ENCODE assay signal across 32 mouse cellular contexts in the genomic region with DNA sequence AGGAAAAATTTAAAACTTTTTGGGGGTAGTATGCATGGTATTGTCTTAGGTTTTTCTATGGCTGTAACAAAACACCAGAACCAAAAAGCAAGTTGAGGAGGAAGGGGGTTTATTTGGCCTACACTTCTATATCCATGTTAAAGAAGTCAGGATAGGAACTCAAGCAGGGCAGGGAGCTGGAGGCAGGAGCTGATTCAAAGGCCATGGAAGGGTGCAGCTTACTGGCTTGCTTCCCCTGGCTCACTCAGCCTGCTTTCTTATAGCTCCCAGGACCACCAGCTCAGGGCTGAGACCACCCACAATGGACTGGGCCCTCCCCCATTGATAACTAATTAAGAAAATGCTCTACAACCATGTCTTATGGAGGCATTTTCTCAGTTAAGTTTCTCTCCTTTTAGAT.
"Had no signal": no experiment of that assay in that cellular context is flagged by ENCODE, and none has a peak within 500 bp of the region (broad histone marks: within the 10 kb centered on the region; RNA-seq: fewer than 3 reads in every experiment).

No protein-coding gene starts in this region.

- H3K9me3 ChIP-seq: limb, embryonic 10.5 days; limb, embryonic 12.5 days; limb, embryonic 13.5 days; limb, embryonic 15.5 days; liver, embryonic 12.5 days; liver, embryonic 13.5 days; liver, embryonic 15.5 days; lung, embryonic 15.5 days; megakaryocyte, embryonic 14.5 days; midbrain, embryonic 10.5 days; midbrain, embryonic 12.5 days; midbrain, embryonic 13.5 days; midbrain, embryonic 15.5 days; neural tube, embryonic 12.5 days had no signal

- H3K4me2 ChIP-seq: limb, embryonic 12.5 days; limb, embryonic 13.5 days; limb, embryonic 15.5 days; liver, embryonic 11.5 days; liver, embryonic 12.5 days; liver, embryonic 13.5 days; liver, embryonic 15.5 days; lung, embryonic 14.5 days; lung, embryonic 15.5 days; midbrain, embryonic 11.5 days; midbrain, embryonic 12.5 days; midbrain, embryonic 13.5 days; midbrain, embryonic 15.5 days; neural tube, embryonic 12.5 days had no signal

- H3K27me3 ChIP-seq: limb, embryonic 12.5 days; limb, embryonic 13.5 days; limb, embryonic 15.5 days; liver, embryonic 12.5 days; liver, embryonic 13.5 days; liver, embryonic 15.5 days; lung, embryonic 15.5 days; megakaryocyte, embryonic 14.5 days; midbrain, embryonic 12.5 days; midbrain, embryonic 13.5 days; midbrain, embryonic 15.5 days; neural tube, embryonic 12.5 days had no signal

- H3K27ac ChIP-seq: limb, embryonic 10.5 days; limb, embryonic 12.5 days; limb, embryonic 13.5 days; limb, embryonic 15.5 days; liver, embryonic 12.5 days; liver, embryonic 13.5 days; liver, embryonic 14.5 days; liver, embryonic 15.5 days; lung, embryonic 15.5 days; macrophage; midbrain, embryonic 10.5 days; midbrain, embryonic 12.5 days; midbrain, embryonic 13.5 days; midbrain, embryonic 15.5 days; neural tube, embryonic 12.5 days had no signal

- H3K4me3 ChIP-seq: limb, embryonic 10.5 days; limb, embryonic 12.5 days; limb, embryonic 13.5 days; limb, embryonic 15.5 days; liver, embryonic 12.5 days; liver, embryonic 13.5 days; liver, embryonic 15.5 days; lung, embryonic 15.5 days; megakaryocyte, embryonic 14.5 days; midbrain, embryonic 10.5 days; midbrain, embryonic 12.5 days; midbrain, embryonic 13.5 days; midbrain, embryonic 15.5 days; myocyte; neural tube, embryonic 12.5 days had no signal

- DNase-seq: left cerebral cortex, postnatal 4 days; liver; liver, embryonic 13.5 days; liver, postnatal 0 days; lung, adult 18-20 months; lung, adult 2 months; lung, embryonic 14.5 days; lung, postnatal 10 days; lung, postnatal 14 days; lung, postnatal 36 days; lung, postnatal 4 days; midbrain, embryonic 14.5 days had no signal

- H3K9ac ChIP-seq: limb, embryonic 12.5 days; limb, embryonic 13.5 days; limb, embryonic 15.5 days; liver, embryonic 12.5 days; liver, embryonic 13.5 days; liver, embryonic 14.5 days; liver, embryonic 15.5 days; liver, postnatal 0 days; lung, embryonic 14.5 days; lung, embryonic 15.5 days; midbrain, embryonic 12.5 days; midbrain, embryonic 13.5 days; midbrain, embryonic 15.5 days; neural tube, embryonic 12.5 days had no signal

- H3K36me3 ChIP-seq: limb, embryonic 10.5 days; limb, embryonic 12.5 days; limb, embryonic 13.5 days; limb, embryonic 15.5 days; liver, embryonic 12.5 days; liver, embryonic 13.5 days; liver, embryonic 15.5 days; lung, embryonic 15.5 days; midbrain, embryonic 10.5 days; midbrain, embryonic 12.5 days; midbrain, embryonic 13.5 days; midbrain, embryonic 15.5 days; neural tube, embryonic 12.5 days had no signal

- ATAC-seq: liver, embryonic 12.5 days; liver, postnatal 0 days; lung, postnatal 0 days; midbrain, embryonic 13.5 days; midbrain, embryonic 15.5 days; midbrain, embryonic 16.5 days had no signal
